Mouse (Mus musculus): ENCODE measurements around the gene Pcgf1.

Gene Pcgf1

GRCm38 (mm10) chr6:83066441-83066840 lies 11.2 kb upstream of the Pcgf1 start:
- DNase-seq: no peak

DNA sequence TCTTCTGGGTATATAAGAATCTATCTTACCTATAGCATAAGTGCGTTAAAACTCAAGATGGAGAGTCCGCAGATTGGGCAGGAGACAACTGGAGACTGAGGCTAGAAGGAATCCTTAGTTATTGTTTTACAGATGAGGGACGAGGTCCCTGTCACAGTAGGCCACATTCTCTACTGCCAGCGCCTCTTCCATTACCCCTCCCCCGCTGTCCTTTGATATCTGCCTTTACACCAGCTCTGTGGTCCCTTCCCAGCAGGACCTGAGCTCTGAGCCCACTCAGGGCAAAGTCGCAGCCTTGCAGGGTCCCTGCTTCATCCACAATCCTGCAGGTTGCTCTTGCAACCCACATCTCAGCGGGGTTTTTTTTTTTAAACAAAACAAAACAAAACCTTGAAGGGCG lies 9.4 kb upstream of the Pcgf1 start:
- DNase-seq: no peak

GRCm38 (mm10) chr6:83068706-83069487 lies 8.8 kb upstream of the Pcgf1 start:
- no peak for DNase-seq

- no peak for DNase-seq
These were observed 8.0 kb upstream of the Pcgf1 start for GRCm38 (mm10) chr6:83069488-83070246.

DNA sequence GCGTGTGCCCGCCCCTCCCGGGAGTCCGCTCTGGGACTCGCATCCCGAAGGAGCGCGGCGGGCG lies 7.6 kb upstream of the Pcgf1 start, which contains the start of gene Tlx2:
TSS of gene Tlx2 (minus strand) at position 47 of the 64 bp plus-strand sequence.
- DNase-seq: no peak

- DNase-seq: no peak
These were observed 7.1 kb upstream of the Pcgf1 start for GRCm38 (mm10) chr6:83070311-83071219.

DNA sequence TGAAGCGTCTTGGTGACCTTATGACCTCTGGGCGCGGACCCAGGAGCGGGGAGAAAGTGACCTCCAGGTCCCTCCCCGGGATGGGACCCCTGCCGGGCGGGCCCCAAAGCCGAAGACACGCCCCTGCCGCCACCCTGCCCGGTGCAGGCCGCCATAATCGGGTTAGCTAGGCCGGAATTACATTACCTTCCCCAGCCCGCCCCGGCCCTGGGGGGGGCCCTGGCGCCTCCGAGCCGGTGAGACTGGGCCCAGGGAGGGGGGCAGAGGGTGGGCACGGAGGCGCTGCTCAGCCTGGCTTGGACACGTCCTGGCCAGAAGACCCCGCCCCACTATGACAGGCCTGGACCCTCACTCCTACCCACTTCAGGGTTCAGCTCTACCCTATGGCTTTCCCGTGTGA lies 6.4 kb upstream of the Pcgf1 start:
- no peak for DNase-seq

GRCm38 (mm10) chr6:83074979-83075378 lies 2.7 kb upstream of the Pcgf1 start:
- no peak for DNase-seq

DNA sequence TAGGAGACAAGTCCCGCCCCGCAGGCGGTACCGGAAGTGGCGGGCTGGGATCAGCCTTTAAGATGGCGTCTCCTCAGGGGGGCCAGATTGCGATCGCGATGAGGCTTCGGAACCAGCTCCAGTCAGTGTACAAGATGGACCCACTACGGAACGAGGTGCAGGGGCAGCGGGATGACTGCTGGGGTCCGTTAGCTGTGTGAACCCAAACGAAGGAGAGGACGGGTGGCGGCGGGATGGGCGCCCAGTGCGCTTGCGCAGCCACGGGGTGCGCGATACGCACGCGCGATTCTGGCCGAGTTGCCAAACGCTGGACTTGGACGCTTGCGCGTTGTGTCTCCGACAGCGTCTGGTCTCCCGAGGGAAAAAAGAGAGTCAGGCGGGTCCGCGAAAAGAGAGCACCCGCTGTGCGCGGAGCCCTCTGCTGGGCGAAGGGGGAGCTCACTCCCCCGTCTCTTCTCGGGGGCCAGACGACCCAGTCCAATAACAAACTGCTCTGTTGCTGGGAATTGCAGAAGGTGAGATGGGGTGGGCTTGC lies 722 bp downstream of the Pcgf1 start:
- DNase-seq: peak; percentile 98

DNA sequence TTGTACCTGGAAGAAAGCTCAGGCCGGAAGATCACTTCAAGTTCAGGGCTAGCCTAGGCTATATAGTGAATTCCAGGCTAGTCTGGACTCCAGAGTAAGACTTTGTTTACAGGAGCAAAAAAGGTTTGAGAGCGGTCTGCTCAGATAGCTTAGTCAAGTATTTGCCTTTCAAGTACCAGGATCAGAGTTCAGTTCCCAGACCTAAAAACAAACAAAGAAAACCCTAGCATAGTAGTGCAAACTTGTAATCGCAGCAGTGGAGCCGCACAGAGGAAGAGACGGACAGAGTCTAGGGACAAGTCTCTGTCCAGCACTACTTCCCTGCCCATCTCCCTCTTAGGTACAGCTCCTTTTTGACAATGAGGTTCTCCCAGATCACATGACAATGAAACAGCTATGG lies 2.5 kb downstream of the Pcgf1 start:
- DNase-seq: no peak

- no peak for DNase-seq
These were observed 5.8 kb downstream of the Pcgf1 start for GRCm38 (mm10) chr6:83083497-83083896.

GRCm38 (mm10) chr6:83084477-83084876 lies 6.8 kb downstream of the Pcgf1 start:
- DNase-seq: no peak

- no peak for DNase-seq
These were observed 8.7 kb downstream of the Pcgf1 start, which contains the start of gene Lbx2 for GRCm38 (mm10) chr6:83086121-83087035. TSS of gene Lbx2 (plus strand) at chr6:83086367.

DNA sequence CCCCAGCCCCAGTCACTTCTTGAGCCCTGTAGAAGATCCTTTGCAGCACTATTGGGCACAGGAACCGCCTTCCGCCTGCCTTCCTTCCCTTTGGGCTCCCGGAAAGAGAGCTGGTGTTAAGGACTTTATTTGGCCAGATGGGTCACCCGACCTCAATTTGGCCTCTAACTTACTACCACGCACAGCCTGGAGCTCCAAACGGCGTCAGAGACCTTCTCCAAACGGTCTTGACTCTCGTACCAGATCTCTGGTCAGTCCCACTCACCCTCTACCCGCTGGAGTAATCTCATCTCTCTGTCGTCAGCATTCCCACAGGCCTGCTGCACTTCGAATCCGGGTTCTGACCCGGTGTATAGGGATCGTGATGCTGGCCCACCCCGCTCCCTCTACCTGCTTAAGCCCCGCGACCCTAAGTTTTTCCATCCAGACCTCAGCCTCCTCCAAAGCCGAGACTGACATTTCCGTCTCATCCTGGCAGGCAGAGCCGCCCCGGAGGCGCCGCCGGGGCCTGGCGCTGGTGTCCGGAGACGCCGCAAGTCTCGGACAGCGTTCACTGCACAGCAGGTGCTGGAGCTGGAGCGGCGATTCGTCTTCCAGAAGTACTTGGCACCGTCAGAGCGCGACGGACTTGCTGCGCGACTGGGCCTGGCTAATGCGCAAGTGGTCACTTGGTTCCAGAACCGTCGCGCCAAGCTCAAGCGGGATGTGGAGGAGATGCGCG lies 9.7 kb downstream of the Pcgf1 start:
- no peak for DNase-seq

DNA sequence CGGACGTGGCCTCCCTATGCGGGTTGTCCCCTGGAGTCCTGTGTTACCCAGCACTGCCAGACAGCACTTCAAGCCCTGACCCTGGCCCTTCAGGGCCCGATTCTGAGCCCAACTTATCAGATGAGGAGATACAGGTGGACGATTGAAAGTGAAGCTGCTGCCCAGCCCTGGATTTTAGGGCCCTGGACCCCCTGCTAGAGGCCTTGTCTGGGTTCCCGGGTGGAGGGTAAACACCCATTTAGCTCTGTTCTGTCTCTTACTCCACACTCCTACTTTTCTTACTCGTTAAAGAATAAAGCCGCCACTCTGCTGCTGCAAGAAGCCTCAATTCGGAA lies 10.2 kb downstream of the Pcgf1 start:
- no peak for DNase-seq

- no peak for DNase-seq
These were observed 14.9 kb downstream of the Pcgf1 start for GRCm38 (mm10) chr6:83092416-83093127.

DNA sequence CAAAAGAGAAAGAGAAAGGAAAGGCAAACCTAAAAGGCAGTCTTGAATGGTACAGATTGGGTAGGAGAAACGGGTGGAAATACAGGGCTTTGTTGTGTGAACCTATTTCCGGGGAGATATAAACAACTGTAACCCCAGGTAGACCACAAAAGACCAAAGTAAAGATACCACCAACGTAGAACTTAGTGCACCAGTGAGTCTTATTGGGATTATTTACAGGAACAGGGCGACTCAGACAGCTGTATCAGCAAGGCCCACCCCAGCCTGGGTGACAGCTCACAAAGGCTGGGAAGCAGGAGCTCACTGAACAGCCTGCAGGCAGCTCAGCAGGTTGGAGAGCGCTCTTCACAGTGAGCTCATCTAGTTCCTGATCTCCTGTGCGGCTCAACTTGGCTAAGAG lies 18.3 kb downstream of the Pcgf1 start:
- DNase-seq: no peak

DNA sequence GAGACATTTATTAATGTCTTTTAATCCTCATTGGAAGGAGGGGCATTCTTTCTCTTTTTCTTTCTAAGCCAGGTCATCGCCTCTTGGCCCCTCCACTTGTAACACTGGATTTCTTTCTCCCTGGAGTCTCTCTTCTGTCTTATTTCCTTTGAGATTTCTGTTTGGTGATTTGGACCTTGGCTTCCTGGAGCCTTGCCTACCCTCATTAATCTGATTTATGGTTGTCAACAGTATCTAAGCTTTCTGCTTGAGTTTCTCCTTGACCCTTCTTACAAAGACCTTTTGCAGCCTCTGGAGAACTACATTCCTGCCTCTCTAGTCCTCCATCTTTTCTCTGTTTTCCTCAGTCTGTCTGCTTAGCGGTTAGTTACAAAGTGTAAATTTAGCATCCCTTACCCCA lies 20.7 kb downstream of the Pcgf1 start:
- no peak for DNase-seq

DNA sequence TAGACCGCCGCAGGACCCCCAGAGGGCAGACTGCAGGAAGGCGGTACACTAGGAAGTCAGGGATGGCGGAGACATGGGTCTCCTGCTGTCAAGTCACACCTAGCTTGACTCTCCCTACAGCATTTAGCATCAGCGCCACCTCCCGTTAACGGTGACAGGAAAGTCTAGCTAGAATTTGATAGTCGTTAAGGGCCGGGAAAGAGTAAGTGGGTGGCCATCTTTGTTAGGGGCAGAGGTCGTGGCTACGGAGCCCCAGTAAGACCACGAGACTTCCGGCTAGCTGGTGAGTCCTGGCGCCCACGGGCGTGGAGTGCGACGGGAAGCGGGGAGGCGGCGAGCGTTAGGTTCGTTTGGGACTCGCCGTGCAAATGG lies 23.6 kb downstream of the Pcgf1 start, which contains the start of the genes Ccdc142 and Gm42688:
TSS of gene Ccdc142 (plus strand) at position 286 of the 372 bp plus-strand sequence.
TSS of gene Gm42688 (plus strand) at position 302 of the 372 bp plus-strand sequence.
- DNase-seq: peak; percentile 93

DNA sequence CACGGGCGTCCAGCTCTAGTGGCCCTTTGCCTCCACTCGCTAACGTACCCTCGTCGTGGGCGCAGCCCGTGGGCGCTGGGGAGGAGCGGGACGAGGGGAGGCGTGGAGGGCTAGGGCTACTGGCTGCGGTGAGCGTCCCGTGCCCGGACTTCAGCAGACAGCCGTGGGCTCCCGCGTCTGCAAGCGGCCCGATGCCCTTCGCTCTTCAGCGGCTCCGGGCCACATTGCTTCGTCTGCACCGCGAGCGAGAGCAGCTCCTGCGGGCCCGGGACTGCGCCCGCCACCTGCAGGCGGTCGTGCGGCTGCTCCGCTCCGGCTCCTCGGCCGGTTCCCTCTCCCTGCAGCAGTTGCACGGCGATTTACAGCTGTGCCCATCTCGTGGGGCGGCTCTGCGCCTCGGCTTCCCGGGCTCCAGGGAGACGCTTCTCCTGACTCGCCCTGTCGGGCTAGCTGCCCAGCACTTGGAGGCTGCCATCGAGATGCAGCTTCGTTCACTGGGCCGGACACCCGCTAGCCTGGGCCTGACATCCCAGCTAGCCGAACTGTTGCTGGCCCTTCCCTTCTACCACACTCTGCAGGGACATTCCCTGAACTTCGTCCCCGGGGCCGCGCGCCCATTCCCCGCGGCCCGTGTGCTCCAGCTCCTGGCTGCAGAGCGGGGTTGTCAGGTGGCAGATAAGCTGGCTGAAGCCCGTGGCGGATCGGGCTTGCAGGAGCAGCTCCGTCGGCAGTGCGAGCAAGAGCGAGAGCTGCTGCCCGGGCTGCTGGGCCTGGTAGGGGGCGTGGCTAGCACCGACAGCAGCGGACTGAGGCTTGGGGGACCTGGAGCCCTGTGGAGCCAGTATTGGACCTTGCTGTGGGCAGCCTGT lies 24.3 kb downstream of the Pcgf1 start:
- DNase-seq: peak; percentile 62

Measured in layer of hippocampus, adult 9-11 months (tissue).